Mouse (Mus musculus) liver, postnatal 0 days (tissue): Measurements from ENCODE around the gene Gm1043. TPM values are rescaled to one million over a fixed set of nuclear protein-coding genes. Genes with fewer than 3 reads are reported as not detected.

ENCODE experiments used
- ATAC-seq: fragments of 200-750 bp; cut with Nextera tagmentation; 2 replicates; pipeline ENCODE4 v1.8.0; 2017; ENCODE audit warnings: mild to moderate bottlenecking, moderate library complexity
- DNase-seq: peaks from one replicate; pipeline ENCODE4 v3.0.0-alpha.2; 2016
- H3K27ac ChIP-seq: fragments of 300-500 bp; sonication (generic); 2 replicates; pipeline ENCODE4 v1.5.1; 2014; ENCODE audit warnings: antibody characterized with exemption, moderate library complexity, mild to moderate bottlenecking, low read depth
- H3K27me3 ChIP-seq: fragments of 300-500 bp; sonication (generic); 2 replicates; pipeline ENCODE4 v1.6.1; 2014; ENCODE audit warnings: low read length, control low read depth, mixed read lengths; ENCODE audit not compliant: insufficient read depth
- H3K36me3 ChIP-seq: fragments of 300-500 bp; sonication (generic); replicated peaks from 2 replicates; pipeline ENCODE4 v1.6.1; 2014; ENCODE audit warnings: mild to moderate bottlenecking, control low read depth, low read length, moderate library complexity, mixed read lengths; ENCODE audit not compliant: insufficient read depth
- H3K4me1 ChIP-seq: fragments of 300-500 bp; sonication (generic); 2 replicates; pipeline ENCODE4 v1.6.1; 2014; ENCODE audit warnings: antibody characterized with exemption, mild to moderate bottlenecking, control low read depth; ENCODE audit not compliant: insufficient read depth
- H3K4me2 ChIP-seq: fragments of 300-500 bp; sonication (generic); 2 replicates; pipeline ENCODE4 v1.6.1; 2014; ENCODE audit warnings: low read depth, mild to moderate bottlenecking, low read length, moderate library complexity, mixed read lengths
- H3K4me3 ChIP-seq: fragments of 300-500 bp; sonication (generic); 2 replicates; pipeline ENCODE4 v1.5.1; 2014; ENCODE audit warnings: low read depth, low read length
- H3K9ac ChIP-seq: fragments of 300-500 bp; sonication (generic); replicated peaks from 2 replicates; pipeline ENCODE4 v1.6.1; 2014; ENCODE audit warnings: mild to moderate bottlenecking, moderate library complexity
- H3K9me3 ChIP-seq: fragments of 300-500 bp; sonication (generic); 2 replicates; pipeline ENCODE4 v1.6.1; 2016; ENCODE audit warnings: mild to moderate bottlenecking, control low read depth, low read length, mixed read lengths
- CTCF ChIP-seq: sonication (generic); IDR thresholded peaks from 2 replicates; pipeline ENCODE4 v1.5.1; 2016; ENCODE audit warnings: antibody characterized with exemption, low read depth
- EP300 ChIP-seq: IDR thresholded peaks from 2 replicates; pipeline ENCODE4 v1.6.1; 2016; ENCODE audit warnings: antibody characterized with exemption, low read depth, mild to moderate bottlenecking
- WGBS: fragments of 180-500 bp; shearing (Covaris S2); extraction: QIAGEN DNeasy Blood & Tissue Kit; methylation state at CpG from one replicate; pipeline ENCODE4 v1.1.7; 2014; ENCODE audit not compliant: insufficient replicate concordance; 5-methylcytosine and 5-hydroxymethylcytosine counted together
- polyA plus RNA-seq: library from polyadenylated mRNA; unstranded; fragments of >200 nt; fragmentation: Nextera tagmentation; extraction: Ambion mirVana; gene quantifications from 2 replicates; pipeline ENCODE4 v1.2.1, GENCODE M21; 2015

The Gm1043 gene
- polyA plus RNA-seq = not detected in 2 replicates

DNA sequence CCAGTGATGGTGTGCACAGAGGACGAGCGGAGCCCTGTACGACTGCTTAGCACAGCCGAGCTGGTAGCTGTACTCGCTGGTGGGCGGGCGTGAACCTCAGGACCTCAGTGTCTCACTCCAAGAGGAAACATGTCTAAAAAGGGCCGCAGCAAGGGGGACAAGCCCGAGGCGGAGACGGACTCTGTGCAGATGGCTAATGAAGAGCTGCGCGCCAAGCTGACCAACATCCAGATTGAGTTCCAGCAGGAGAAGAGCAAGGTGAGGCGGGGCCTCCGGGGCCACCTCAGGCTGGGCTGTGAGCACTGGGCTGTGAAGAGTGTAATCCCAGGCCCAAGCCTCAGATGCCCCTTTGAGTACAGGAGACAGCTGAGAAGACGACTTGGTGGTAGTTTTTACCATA, at the start of gene Gm1043:
Gene Gm1043, plus strand, starts transcription at position 130 of the 400 bp plus-strand sequence.
- H3K27ac ChIP-seq = no peak within 1 kb of the TSS
- H3K27me3 ChIP-seq = no peaks in the 10 kb centered on the region
- no peak for DNase-seq
- no peaks in the 10 kb centered on the region for H3K4me1 ChIP-seq
- H3K4me2 ChIP-seq = no peak within 1 kb of the TSS
- no peak within 1 kb of the TSS for H3K9ac ChIP-seq
- no peak within 1 kb of the TSS for H3K4me3 ChIP-seq
- 82% methylated on average over 16 of the region's 16 CpGs for WGBS
- no peaks in the 10 kb centered on the region for H3K9me3 ChIP-seq
- TF ChIP-seq EP300 (no peak), CTCF (no peak)
- no peak for ATAC-seq
- H3K36me3 ChIP-seq = no peaks in the 10 kb centered on the region

GRCm38 (mm10) chr5:37035896-37036295, 49.3 kb upstream of the Gm1043 start:
- no peak overlapping the region for H3K4me2 ChIP-seq
- no peaks in the 10 kb centered on the region for H3K4me1 ChIP-seq
- H3K9me3 ChIP-seq = no peaks in the 10 kb centered on the region
- no peaks in the 10 kb centered on the region for H3K36me3 ChIP-seq
- 82% methylated on average over 6 of the region's 6 CpGs for WGBS
- no peak for TF ChIP-seq CTCF
- TF ChIP-seq EP300 = no peak
- peaks cover 5% of the 10 kb centered on the region for H3K27me3 ChIP-seq
- DNase-seq (no peak), ATAC-seq (no peak)
- H3K27ac ChIP-seq = no peak overlapping the region
- H3K9ac ChIP-seq = no peak overlapping the region
- no peak overlapping the region for H3K4me3 ChIP-seq

- 50% methylated on average over 3 of the region's 3 CpGs for WGBS
- TF ChIP-seq EP300 (no peak), CTCF (no peak)
- H3K9ac ChIP-seq = no peak overlapping the region
Measured at GRCm38 (mm10) chr5:37036884-37037283, 48.3 kb upstream of the Gm1043 start.

GRCm38 (mm10) chr5:37039908-37040307, 45.3 kb upstream of the Gm1043 start:
- 71% methylated on average over 6 of the region's 6 CpGs for WGBS
- Histone ChIP-seq H3K4me1 (no peaks in the 10 kb centered on the region), H3K9ac (no peak overlapping the region), H3K9me3 (no peaks in the 10 kb centered on the region), H3K4me3 (no peak overlapping the region), H3K27me3 (no peaks in the 10 kb centered on the region), H3K27ac (no peak overlapping the region), H3K36me3 (no peaks in the 10 kb centered on the region), H3K4me2 (no peak overlapping the region)
- no peak for ATAC-seq
- no peak for TF ChIP-seq CTCF
- no peak for TF ChIP-seq EP300
- DNase-seq = no peak

More at GRCm38 (mm10) chr5:37036884-37037283, 48.3 kb upstream of the Gm1043 start:
- H3K36me3 ChIP-seq = no peaks in the 10 kb centered on the region
- H3K9me3 ChIP-seq = no peaks in the 10 kb centered on the region
- no peaks in the 10 kb centered on the region for H3K27me3 ChIP-seq
- H3K27ac ChIP-seq = no peak overlapping the region
- no peak overlapping the region for H3K4me3 ChIP-seq
- no peaks in the 10 kb centered on the region for H3K4me1 ChIP-seq
- ATAC-seq = no peak
- DNase-seq = no peak
- H3K4me2 ChIP-seq = no peak overlapping the region

DNA sequence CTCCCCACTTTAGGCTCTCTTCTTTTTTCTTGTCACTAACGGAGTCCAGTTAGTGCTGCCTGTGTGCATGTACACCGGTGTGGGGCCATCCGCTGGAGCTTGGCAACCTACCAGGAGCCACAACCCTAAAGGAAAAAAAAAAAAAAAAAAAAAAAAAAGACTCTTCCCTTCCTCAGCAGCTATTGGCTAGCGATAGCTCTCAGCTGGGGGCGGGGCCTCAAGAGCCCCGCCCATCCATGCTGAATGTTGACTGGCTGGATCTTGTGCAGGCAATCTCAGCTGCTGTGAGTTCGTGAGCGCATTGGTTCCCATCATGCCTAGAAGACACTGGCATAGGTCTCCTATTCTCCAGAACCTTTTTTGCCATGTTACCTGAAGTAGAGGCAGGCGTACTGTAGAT, 44.5 kb upstream of the Gm1043 start:
- Histone ChIP-seq H3K4me3 (no peak overlapping the region), H3K36me3 (no peaks in the 10 kb centered on the region), H3K27me3 (no peaks in the 10 kb centered on the region), H3K4me2 (no peak overlapping the region; the same call in 1 of the 2 replicates), H3K9me3 (no peaks in the 10 kb centered on the region), H3K4me1 (no peaks in the 10 kb centered on the region), H3K9ac (no peak overlapping the region), H3K27ac (no peak overlapping the region)
- TF ChIP-seq CTCF = no peak
- no peak for TF ChIP-seq EP300
- ATAC-seq (no peak), DNase-seq (no peak)
- WGBS = 17% methylated on average over 9 of the region's 9 CpGs

DNA sequence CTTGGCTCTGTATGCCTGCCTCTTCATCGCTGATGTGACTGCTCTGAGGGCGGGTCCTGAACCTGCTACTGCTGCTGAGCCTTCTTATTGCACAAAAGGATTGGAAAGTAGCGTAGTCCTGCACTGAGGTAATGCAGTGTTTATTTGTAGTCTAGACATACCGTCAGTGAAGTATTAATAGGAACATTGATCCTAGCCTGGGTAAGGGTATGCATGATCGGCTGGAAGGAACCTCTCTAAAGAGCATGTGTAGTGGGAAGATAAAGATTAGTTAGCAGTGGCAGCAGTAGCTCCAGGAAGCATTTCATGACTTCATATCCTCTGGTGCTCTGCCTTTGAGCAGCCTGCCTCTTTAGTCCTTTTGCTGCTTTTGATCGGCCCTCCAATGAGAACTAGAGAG, 43.5 kb upstream of the Gm1043 start:
- Histone ChIP-seq H3K36me3 (no peaks in the 10 kb centered on the region), H3K9ac (no peak overlapping the region), H3K27ac (no peak overlapping the region), H3K4me3 (no peak overlapping the region), H3K27me3 (no peaks in the 10 kb centered on the region), H3K4me1 (no peaks in the 10 kb centered on the region), H3K4me2 (no peak overlapping the region), H3K9me3 (no peaks in the 10 kb centered on the region)
- 30% methylated on average over 6 of the region's 6 CpGs for WGBS
- ATAC-seq (no peak), DNase-seq (no peak)
- TF ChIP-seq CTCF = no peak

GRCm38 (mm10) chr5:37042934-37043333, 42.2 kb upstream of the Gm1043 start:
- H3K4me3 ChIP-seq = no peak overlapping the region
- no peaks in the 10 kb centered on the region for H3K9me3 ChIP-seq
- H3K9ac ChIP-seq = no peak overlapping the region
- H3K36me3 ChIP-seq = no peaks in the 10 kb centered on the region
- TF ChIP-seq CTCF (no peak), EP300 (no peak)
- no peak for ATAC-seq
- H3K27me3 ChIP-seq = no peaks in the 10 kb centered on the region
- no peak for DNase-seq
- H3K4me2 ChIP-seq = no peak overlapping the region
- H3K4me1 ChIP-seq = no peaks in the 10 kb centered on the region
- WGBS = 56% methylated on average over 4 of the region's 4 CpGs
- no peak overlapping the region for H3K27ac ChIP-seq
